Mouse (Mus musculus) bone marrow macrophage, adult 2 months (primary cell): ENCODE measurements at regions not wholly inside any gene's neighbourhood (a gene's known extent, or its start where the extent isn't known, plus 50 kb on each side); places are given as distances from the start of the nearest gene placed in this dataset.

Source experiments
- CTCF ChIP-seq: IDR thresholded peaks from 2 replicates; pipeline ENCODE4 v1.5.1; 2012; ENCODE audit warnings: low read depth, mild to moderate bottlenecking, low read length, moderate library complexity
- POLR2A ChIP-seq: IDR thresholded peaks from 2 replicates; pipeline ENCODE4 v1.6.1; 2012; ENCODE audit warnings: mild to moderate bottlenecking, low read depth, low read length, borderline replicate concordance

DNA sequence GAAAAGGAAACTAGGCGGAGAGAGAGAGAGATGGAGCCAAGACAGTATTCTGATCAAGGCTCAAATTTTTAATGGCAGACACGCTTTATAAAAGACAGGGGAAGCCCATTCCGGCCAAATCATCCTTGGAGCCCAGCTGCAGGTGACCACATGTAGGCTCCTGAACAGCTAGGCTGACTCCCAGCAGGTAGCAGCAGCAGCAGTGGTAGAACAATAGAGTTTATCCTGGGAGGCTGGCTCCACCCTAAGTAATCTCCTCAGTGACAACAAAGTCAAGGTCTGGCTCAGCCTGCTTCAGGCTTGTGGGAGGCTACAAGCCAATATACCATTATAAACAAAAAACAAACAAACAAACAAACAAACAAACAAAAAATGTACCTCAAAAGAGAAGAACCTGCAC lies 151.0 kb upstream of the Akr1e1 start:
- TF ChIP-seq CTCF (no peak), POLR2A (no peak)
